Mouse (Mus musculus) kidney, adult 2 months (tissue): ENCODE measurements around the gene Gm42417.
A peak's percentile ranks its signal among the peaks of the same experiment; 100 is the strongest.

Experiments used
- CTCF ChIP-seq: fragments of 200-500 bp; conservative IDR thresholded peaks from 2 replicates; pipeline ENCODE4 v1.5.1; 2011; ENCODE audit warnings: low read depth, mild to moderate bottlenecking, control low read depth, low read length, moderate library complexity, mixed read lengths; ENCODE audit not compliant: insufficient read depth, insufficient read length
- POLR2A ChIP-seq: fragments of 200-500 bp; IDR thresholded peaks from one replicate; pipeline ENCODE4 v1.6.1; 2011; ENCODE audit warnings: low read depth, low read length, control low read depth

- TF ChIP-seq POLR2A (no peak), CTCF (peak; percentile 97)
These were observed 38.0 kb downstream of the Gm42417 start for GRCm38 (mm10) chr1:36501261-36501660.
